ENCODE assay signal across 18 mouse cellular contexts in genomic region chr7:130291179-130291578, GRCm38 (mm10).
DNase-seq lines count a peak whose midpoint lies in the region; ATAC-seq and TF ChIP-seq lines count a peak whose summit lies in the region.
"Had no signal": no experiment of that assay in that cellular context is flagged by ENCODE, and none has a peak within 500 bp of the region (broad histone marks: within the 10 kb centered on the region; RNA-seq: fewer than 3 reads in every experiment).

No protein-coding gene starts in this region.

- H3K36me3 ChIP-seq in hindbrain, embryonic 10.5 days, result no peaks in the 10 kb centered on the region
- H3K36me3 ChIP-seq in hindbrain, embryonic 13.5 days, result no peaks in the 10 kb centered on the region
- H3K36me3 ChIP-seq in limb, embryonic 12.5 days, result no peaks in the 10 kb centered on the region
- H3K36me3 ChIP-seq: forebrain, embryonic 15.5 days; liver, embryonic 13.5 days; midbrain, embryonic 10.5 days had no signal

- no peak overlapping the region for H3K9ac ChIP-seq in hindbrain, embryonic 13.5 days
- no peak overlapping the region for H3K9ac ChIP-seq in limb, embryonic 12.5 days (replicated peaks)
- H3K9ac ChIP-seq: forebrain, embryonic 15.5 days; hindbrain, embryonic 14.5 days; liver, embryonic 13.5 days had no signal

- 70% methylated on average over 6 of the region's 6 CpGs for WGBS in hindbrain, embryonic 10.5 days
- 68% methylated on average over 6 of the region's 6 CpGs for WGBS in hindbrain, embryonic 13.5 days
- 53% methylated on average over 6 of the region's 6 CpGs for WGBS in lung, adult 2 months
- WGBS in limb, embryonic 12.5 days, result 81% methylated on average over 6 of the region's 6 CpGs

- no peak overlapping the region for H3K4me3 ChIP-seq in hindbrain, embryonic 10.5 days
- H3K4me3 ChIP-seq in hindbrain, embryonic 13.5 days, result no peak overlapping the region
- no peak overlapping the region for H3K4me3 ChIP-seq in lung, adult 2 months (replicated peaks; ENCODE audit: extremely low read depth, low read depth, low read length)
- no peak overlapping the region for H3K4me3 ChIP-seq in limb, embryonic 12.5 days (replicated peaks)
- H3K4me3 ChIP-seq: forebrain, embryonic 15.5 days; liver, embryonic 13.5 days; midbrain, embryonic 10.5 days had no signal

- no peak for TF ChIP-seq POLR2A in lung, adult 2 months (IDR thresholded peaks at IDR 0.05; ENCODE audit: borderline replicate concordance, extremely low read depth, low read depth, low read length)

- no peak for DNase-seq in hindbrain, embryonic 10.5 days (ENCODE audit: low spot score)
- peak; percentile 29 for DNase-seq in lung, postnatal 10 days
- no peak for DNase-seq in lung, adult 2 months
- DNase-seq in c-Kit-positive CD71-positive TER-119-positive erythroid progenitor cells, embryonic 14.5 days (ENCODE audit: low spot score), result no peak
- DNase-seq in right cerebral cortex, postnatal 14 days, result no peak
- DNase-seq: adrenal gland, adult 8-10 months; cerebellum, adult 18-20 months; cerebellum, postnatal 14 days; heart, postnatal 10 days; kidney, adult 2 months; kidney, postnatal 10 days; liver, embryonic 13.5 days; right cerebral cortex, postnatal 4 days had no signal

- ATAC-seq in hindbrain, embryonic 13.5 days (ENCODE audit: low FRiP score), result no peak
- no peak for ATAC-seq in limb, embryonic 12.5 days (ENCODE audit: insufficient number of reproducible peaks, insufficient read depth, low FRiP score, low TSS enrichment, low read depth)
- ATAC-seq: forebrain, embryonic 15.5 days had no signal

- H3K27ac ChIP-seq in hindbrain, embryonic 10.5 days, result peak overlapping the region; percentile 73
- H3K27ac ChIP-seq in hindbrain, embryonic 13.5 days, result no peak overlapping the region
- H3K27ac ChIP-seq in limb, embryonic 12.5 days, result peak overlapping the region; percentile 24; the same call in 1 of the 2 replicates
- H3K27ac ChIP-seq: forebrain, embryonic 15.5 days; hindbrain, embryonic 14.5 days; liver, embryonic 13.5 days had no signal

- H3K9me3 ChIP-seq in hindbrain, embryonic 10.5 days, result no peaks in the 10 kb centered on the region
- no peaks in the 10 kb centered on the region for H3K9me3 ChIP-seq in hindbrain, embryonic 13.5 days
- H3K9me3 ChIP-seq in limb, embryonic 12.5 days, result no peaks in the 10 kb centered on the region
- H3K9me3 ChIP-seq: forebrain, embryonic 15.5 days; liver, embryonic 13.5 days; midbrain, embryonic 10.5 days had no signal

- H3K27me3 ChIP-seq in hindbrain, embryonic 10.5 days (ENCODE audit: insufficient read depth, poor library complexity, severe bottlenecking), result peaks cover 11% of the 10 kb centered on the region
- peaks cover 7% of the 10 kb centered on the region; the same call in 1 of the 2 replicates for H3K27me3 ChIP-seq in hindbrain, embryonic 13.5 days
- H3K27me3 ChIP-seq in limb, embryonic 12.5 days, result no peaks in the 10 kb centered on the region
- H3K27me3 ChIP-seq: forebrain, embryonic 15.5 days; liver, embryonic 13.5 days had no signal

- no peak overlapping the region for H3K4me2 ChIP-seq in hindbrain, embryonic 13.5 days
- no peak overlapping the region for H3K4me2 ChIP-seq in limb, embryonic 12.5 days
- H3K4me2 ChIP-seq: forebrain, embryonic 15.5 days; hindbrain, embryonic 14.5 days; liver, embryonic 13.5 days had no signal

- peaks cover 53% of the 10 kb centered on the region for H3K4me1 ChIP-seq in hindbrain, embryonic 10.5 days (replicated peaks)
- peaks cover 21% of the 10 kb centered on the region for H3K4me1 ChIP-seq in hindbrain, embryonic 13.5 days (replicated peaks)
- peaks cover 26% of the 10 kb centered on the region for H3K4me1 ChIP-seq in lung, adult 2 months (ENCODE audit: control insufficient read depth, insufficient read depth, low read length)
- peaks cover 43% of the 10 kb centered on the region for H3K4me1 ChIP-seq in limb, embryonic 12.5 days (replicated peaks)

- TF ChIP-seq CTCF in lung, adult 2 months (IDR thresholded peaks at IDR 0.05; ENCODE audit: insufficient read depth, low read length), result no peak
